Mouse (Mus musculus) heart, embryonic 15.5 days (tissue): Measurements from ENCODE around the gene Calhm5. TPM values are rescaled to one million over a fixed set of nuclear protein-coding genes. Genes with fewer than 3 reads are reported as not detected.

Source experiments
- ATAC-seq: fragments of 200-750 bp; cut with Nextera tagmentation; replicated peaks from 2 replicates; pipeline ENCODE4 v1.8.0; 2017; ENCODE audit warnings: low read depth, moderate TSS enrichment; ENCODE audit not compliant: insufficient number of reproducible peaks, insufficient read depth, low FRiP score
- H3K27ac ChIP-seq: fragments of 300-500 bp; sonication (generic); 2 replicates; pipeline ENCODE4 v1.5.1; 2015; ENCODE audit warnings: mild to moderate bottlenecking, inconsistent platforms
- H3K27me3 ChIP-seq: fragments of 300-500 bp; sonication (generic); 2 replicates; pipeline ENCODE4 v1.6.1; 2015; ENCODE audit warnings: inconsistent platforms
- H3K36me3 ChIP-seq: fragments of 300-500 bp; sonication (generic); 2 replicates; pipeline ENCODE4 v1.6.1; 2015; ENCODE audit warnings: mild to moderate bottlenecking, inconsistent platforms
- H3K4me1 ChIP-seq: fragments of 300-500 bp; sonication (generic); replicated peaks from 2 replicates; pipeline ENCODE4 v1.6.1; 2015; ENCODE audit warnings: inconsistent platforms
- H3K4me2 ChIP-seq: fragments of 300-500 bp; sonication (generic); 2 replicates; pipeline ENCODE4 v1.6.1; 2015; ENCODE audit warnings: inconsistent platforms, mild to moderate bottlenecking, moderate library complexity
- H3K4me3 ChIP-seq: fragments of 300-500 bp; sonication (generic); 2 replicates; pipeline ENCODE4 v1.5.1; 2015; ENCODE audit warnings: mild to moderate bottlenecking, inconsistent platforms
- H3K9ac ChIP-seq: fragments of 300-500 bp; sonication (generic); 2 replicates; pipeline ENCODE4 v1.6.1; 2015; ENCODE audit warnings: mild to moderate bottlenecking, inconsistent platforms
- H3K9me3 ChIP-seq: fragments of 300-500 bp; sonication (generic); replicated peaks from 2 replicates; pipeline ENCODE4 v1.6.1; 2016; ENCODE audit warnings: inconsistent platforms
- WGBS: fragments of 180-500 bp; shearing (Covaris S2); methylation state at CpG from one replicate; pipeline ENCODE4 v1.1.7; 2015; ENCODE audit warnings: mixed read lengths; 5-methylcytosine and 5-hydroxymethylcytosine counted together
- polyA plus RNA-seq: library from polyadenylated mRNA; unstranded; fragments of >200 nt; fragmentation: Nextera tagmentation; extraction: Ambion mirVana; gene quantifications from 2 replicates; pipeline ENCODE4 v1.2.1, GENCODE M21; 2015

The Calhm5 gene
- 1.6 and 1.9 TPM in 2 replicates for polyA plus RNA-seq

- Histone ChIP-seq H3K4me1 (0 out of 2 replicates have a peak, but pooled peaks cover 7% of the 10 kb centered on the region), H3K27ac (peak within 1 kb of the TSS; percentile 52), H3K9me3 (no peaks in the 10 kb centered on the region), H3K36me3 (no peaks in the 10 kb centered on the region), H3K9ac (peak within 1 kb of the TSS; percentile 29), H3K4me3 (peak within 1 kb of the TSS; percentile 39), H3K4me2 (peak within 1 kb of the TSS; percentile 58), H3K27me3 (no peaks in the 10 kb centered on the region)
- WGBS: 4% methylated on average over 9 of the region's 9 CpGs
- ATAC-seq: peak; percentile 86
Observed at GRCm38 (mm10) chr10:34096418-34096883, at the start of gene Calhm5. Gene Calhm5, minus strand, starts transcription at chr10:34096519.

DNA sequence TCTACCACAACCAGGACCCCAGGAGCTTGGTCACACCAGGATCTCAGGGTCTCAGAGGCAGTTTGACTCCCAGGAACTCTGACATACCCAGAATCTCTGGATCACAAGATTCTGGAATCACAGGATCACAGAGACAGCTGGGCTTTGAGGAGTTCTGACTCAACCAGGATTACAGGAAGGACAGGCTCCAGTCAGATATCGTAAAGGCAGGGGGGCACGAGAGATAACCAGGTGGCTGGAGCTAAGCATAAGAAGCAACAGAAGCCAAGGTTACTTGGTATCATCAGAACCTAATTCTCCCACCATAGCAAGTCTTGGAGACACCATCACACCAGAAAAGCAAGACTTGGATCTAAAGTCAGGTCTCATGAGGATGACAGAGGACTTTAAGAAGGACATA is 45.4 kb upstream of the Calhm5 start:
- no peak overlapping the region for H3K27ac ChIP-seq
- peaks cover 9% of the 10 kb centered on the region for H3K4me1 ChIP-seq
- 67% methylated on average over 2 of the region's 2 CpGs for WGBS
- H3K4me2 ChIP-seq: no peak overlapping the region
- H3K27me3 ChIP-seq: no peaks in the 10 kb centered on the region
- H3K9ac ChIP-seq: no peak overlapping the region
- no peaks in the 10 kb centered on the region for H3K36me3 ChIP-seq
- H3K4me3 ChIP-seq: no peak overlapping the region
- ATAC-seq: no peak
- H3K9me3 ChIP-seq: no peaks in the 10 kb centered on the region

GRCm38 (mm10) chr10:34139768-34140167 is 43.4 kb upstream of the Calhm5 start:
- no peak for ATAC-seq
- Histone ChIP-seq H3K27ac (no peak overlapping the region), H3K27me3 (no peaks in the 10 kb centered on the region), H3K9ac (no peak overlapping the region), H3K4me3 (no peak overlapping the region), H3K36me3 (no peaks in the 10 kb centered on the region), H3K4me1 (peaks cover 9% of the 10 kb centered on the region), H3K4me2 (no peak overlapping the region), H3K9me3 (no peaks in the 10 kb centered on the region)
- WGBS: 58% methylated on average over 4 of the region's 4 CpGs

- 25% methylated on average over 6 of the region's 6 CpGs for WGBS
- no peaks in the 10 kb centered on the region for H3K9me3 ChIP-seq
- H3K4me3 ChIP-seq: no peak overlapping the region
- no peaks in the 10 kb centered on the region for H3K27me3 ChIP-seq
- H3K27ac ChIP-seq: peak overlapping the region; percentile 34; the same call in 1 of the 2 replicates
- H3K9ac ChIP-seq: no peak overlapping the region
- H3K36me3 ChIP-seq: no peaks in the 10 kb centered on the region
- H3K4me2 ChIP-seq: no peak overlapping the region
- ATAC-seq: no peak
- peaks cover 9% of the 10 kb centered on the region for H3K4me1 ChIP-seq
Observed at GRCm38 (mm10) chr10:34138027-34138426, 41.7 kb upstream of the Calhm5 start.

- Histone ChIP-seq H3K9me3 (no peaks in the 10 kb centered on the region), H3K27ac (no peak overlapping the region), H3K4me3 (no peak overlapping the region), H3K4me1 (peaks cover 9% of the 10 kb centered on the region), H3K36me3 (no peaks in the 10 kb centered on the region), H3K27me3 (no peaks in the 10 kb centered on the region), H3K4me2 (no peak overlapping the region), H3K9ac (no peak overlapping the region)
- 35% methylated on average over 6 of the region's 6 CpGs for WGBS
- no peak for ATAC-seq
Observed at GRCm38 (mm10) chr10:34136432-34136831, 40.1 kb upstream of the Calhm5 start.

GRCm38 (mm10) chr10:34131356-34131755 is 35.0 kb upstream of the Calhm5 start:
- Histone ChIP-seq H3K36me3 (no peaks in the 10 kb centered on the region), H3K27me3 (no peaks in the 10 kb centered on the region), H3K27ac (no peak overlapping the region), H3K4me2 (no peak overlapping the region), H3K4me3 (no peak overlapping the region), H3K9me3 (no peaks in the 10 kb centered on the region), H3K4me1 (peaks cover 3% of the 10 kb centered on the region; the same call in 1 of the 2 replicates), H3K9ac (no peak overlapping the region)
- ATAC-seq: no peak
- WGBS: 66% methylated on average over 2 of the region's 2 CpGs

DNA sequence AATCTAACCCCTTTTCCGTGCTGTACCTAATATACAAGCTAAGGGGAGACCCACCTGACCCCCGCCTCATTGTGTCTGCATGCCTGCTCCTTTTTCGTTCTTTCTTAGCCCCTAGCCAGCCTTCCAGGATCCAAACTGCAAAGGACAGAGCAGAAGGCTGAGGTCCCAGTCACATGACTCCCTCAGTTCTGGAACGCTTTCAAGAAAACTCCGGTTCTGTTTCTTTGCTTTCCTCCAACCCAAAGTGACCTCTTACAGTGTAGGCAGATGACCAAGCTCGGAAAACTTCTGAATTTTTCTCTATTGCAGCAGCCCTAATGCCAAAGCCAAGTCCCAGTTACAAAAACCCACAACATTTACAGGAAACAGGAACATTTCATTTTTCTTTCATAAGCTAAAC is 32.1 kb upstream of the Calhm5 start:
- Histone ChIP-seq H3K9ac (no peak overlapping the region), H3K4me2 (peak overlapping the region; percentile 91; the same call in 1 of the 2 replicates), H3K27ac (no peak overlapping the region), H3K9me3 (no peaks in the 10 kb centered on the region), H3K36me3 (no peaks in the 10 kb centered on the region), H3K4me3 (no peak overlapping the region), H3K27me3 (no peaks in the 10 kb centered on the region), H3K4me1 (peaks cover 3% of the 10 kb centered on the region; the same call in 1 of the 2 replicates)
- ATAC-seq: no peak
- WGBS: 79% methylated on average over 6 of the region's 6 CpGs

DNA sequence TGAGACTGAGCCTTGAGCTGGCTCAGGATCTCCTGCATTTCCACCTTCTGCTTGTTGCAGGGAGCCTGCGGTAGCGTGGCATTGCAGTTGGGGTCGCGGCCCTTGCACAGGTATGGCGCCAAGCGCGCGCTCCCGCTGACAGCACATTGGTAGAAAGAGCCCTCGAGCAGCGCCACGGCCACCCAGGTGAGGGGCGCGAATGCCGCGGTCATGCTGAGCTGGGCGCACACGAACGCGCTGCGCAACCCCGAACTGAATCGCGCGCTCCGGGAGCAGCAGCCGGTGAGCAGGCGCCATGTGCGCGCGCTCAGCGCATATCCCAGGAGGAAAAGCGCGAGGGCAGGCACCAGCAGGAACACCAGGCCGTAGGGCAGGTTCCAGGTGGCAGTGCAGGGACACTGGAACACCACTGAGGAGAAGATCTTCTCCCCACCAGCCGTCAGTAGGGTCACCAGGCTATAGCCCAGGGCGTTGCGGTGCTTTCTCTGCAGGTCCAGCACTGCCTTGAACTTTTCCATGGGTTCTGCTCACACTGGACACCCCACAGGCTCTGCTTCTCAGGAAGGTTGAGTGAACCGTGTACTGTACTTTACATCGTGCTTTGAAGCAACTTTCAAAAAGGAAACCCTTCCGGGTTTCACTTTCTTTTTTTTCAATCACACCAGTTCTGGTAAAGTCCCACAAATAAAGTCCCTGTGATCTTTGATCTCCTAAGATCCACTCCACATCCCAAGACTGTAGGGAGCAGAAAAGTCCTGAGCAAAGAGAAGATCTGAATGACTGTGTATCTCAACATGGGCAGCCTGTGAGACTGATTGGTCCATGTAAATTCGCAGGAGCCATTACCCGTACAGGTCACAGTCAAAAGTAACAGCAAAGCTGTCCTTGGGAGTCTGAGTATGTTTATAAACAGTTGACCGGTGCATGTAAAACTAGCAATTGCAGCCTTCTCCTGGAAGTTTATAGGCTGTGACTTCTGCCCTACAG is 31.4 kb upstream of the Calhm5 start, which contains the start of gene Calhm6:
TSS of gene Calhm6 (minus strand) at position 593 of the 987 bp plus-strand sequence.
- peak within 1 kb of the TSS; percentile 61 for H3K4me3 ChIP-seq
- H3K36me3 ChIP-seq: no peaks in the 10 kb centered on the region
- peaks cover 3% of the 10 kb centered on the region; the same call in 1 of the 2 replicates for H3K4me1 ChIP-seq
- H3K27ac ChIP-seq: no peak within 1 kb of the TSS
- no peak; the same call in 1 of the 2 replicates for ATAC-seq
- no peaks in the 10 kb centered on the region for H3K9me3 ChIP-seq
- 15% methylated on average over 44 of the region's 44 CpGs for WGBS
- no peaks in the 10 kb centered on the region for H3K27me3 ChIP-seq
- H3K4me2 ChIP-seq: peak within 1 kb of the TSS; percentile 91
- H3K9ac ChIP-seq: peak within 1 kb of the TSS; percentile 47

- ATAC-seq: no peak
- Histone ChIP-seq H3K36me3 (no peaks in the 10 kb centered on the region), H3K4me1 (no peaks in the 10 kb centered on the region), H3K4me3 (no peak overlapping the region), H3K27me3 (no peaks in the 10 kb centered on the region), H3K9ac (no peak overlapping the region), H3K9me3 (no peaks in the 10 kb centered on the region), H3K4me2 (no peak overlapping the region), H3K27ac (no peak overlapping the region)
- 78% methylated on average over 2 of the region's 2 CpGs for WGBS
Observed at GRCm38 (mm10) chr10:34118421-34118820, 22.1 kb upstream of the Calhm5 start.

- Histone ChIP-seq H3K4me2 (no peak overlapping the region), H3K4me3 (no peak overlapping the region)
- ATAC-seq: no peak
Observed at GRCm38 (mm10) chr10:34117770-34118169, 21.5 kb upstream of the Calhm5 start.

GRCm38 (mm10) chr10:34117131-34117530 is 20.8 kb upstream of the Calhm5 start:
- no peak overlapping the region for H3K4me2 ChIP-seq
- ATAC-seq: no peak
- H3K27ac ChIP-seq: no peak overlapping the region
- H3K4me3 ChIP-seq: no peak overlapping the region
- 48% methylated on average over 3 of the region's 3 CpGs for WGBS
- no peaks in the 10 kb centered on the region for H3K9me3 ChIP-seq
- H3K4me1 ChIP-seq: no peaks in the 10 kb centered on the region
- H3K9ac ChIP-seq: no peak overlapping the region
- no peaks in the 10 kb centered on the region for H3K36me3 ChIP-seq
- no peaks in the 10 kb centered on the region for H3K27me3 ChIP-seq

More at GRCm38 (mm10) chr10:34117770-34118169, 21.5 kb upstream of the Calhm5 start:
- Histone ChIP-seq H3K9ac (no peak overlapping the region), H3K9me3 (no peaks in the 10 kb centered on the region), H3K27ac (no peak overlapping the region), H3K36me3 (no peaks in the 10 kb centered on the region), H3K27me3 (no peaks in the 10 kb centered on the region), H3K4me1 (no peaks in the 10 kb centered on the region)
